Mouse (Mus musculus): Measurements from ENCODE around the gene RPS10-NUDT3.

RPS10-NUDT3 gene

GRCm38 (mm10) chr17:27610679-27611518 is 24.1 kb downstream of the RPS10-NUDT3 start:
- no peak for DNase-seq (ENCODE audit: low spot score)

GRCm38 (mm10) chr17:27609576-27609975 is 25.4 kb downstream of the RPS10-NUDT3 start:
- no peak for DNase-seq (ENCODE audit: low spot score)

GRCm38 (mm10) chr17:27603522-27604234 is 31.3 kb downstream of the RPS10-NUDT3 start:
- DNase-seq (ENCODE audit: low spot score): no peak

- no peak for DNase-seq (ENCODE audit: low spot score)
These were observed 32.0 kb downstream of the RPS10-NUDT3 start for GRCm38 (mm10) chr17:27603036-27603435.

GRCm38 (mm10) chr17:27600869-27601268 is 34.2 kb downstream of the RPS10-NUDT3 start:
- DNase-seq (ENCODE audit: low spot score): no peak

GRCm38 (mm10) chr17:27600286-27600685 is 34.7 kb downstream of the RPS10-NUDT3 start:
- DNase-seq (ENCODE audit: low spot score): no peak

- DNase-seq (ENCODE audit: low spot score): no peak
These were observed 38.4 kb downstream of the RPS10-NUDT3 start for GRCm38 (mm10) chr17:27596376-27597190.

GRCm38 (mm10) chr17:27595659-27596375 is 39.2 kb downstream of the RPS10-NUDT3 start:
- DNase-seq (ENCODE audit: low spot score): no peak

GRCm38 (mm10) chr17:27592565-27592910 is 42.5 kb downstream of the RPS10-NUDT3 start:
- DNase-seq (ENCODE audit: low spot score): no peak

GRCm38 (mm10) chr17:27591826-27592564 is 43.0 kb downstream of the RPS10-NUDT3 start:
- no peak for DNase-seq (ENCODE audit: low spot score)

- no peak for DNase-seq (ENCODE audit: low spot score)
These were observed 46.8 kb downstream of the RPS10-NUDT3 start for GRCm38 (mm10) chr17:27588231-27588630.

GRCm38 (mm10) chr17:27587252-27587651 is 47.8 kb downstream of the RPS10-NUDT3 start:
- DNase-seq (ENCODE audit: low spot score): peak; percentile 62

GRCm38 (mm10) chr17:27586661-27587060 is 48.4 kb downstream of the RPS10-NUDT3 start:
- DNase-seq (ENCODE audit: low spot score): no peak

GRCm38 (mm10) chr17:27583185-27583894 is 51.7 kb downstream of the RPS10-NUDT3 start:
- DNase-seq (ENCODE audit: low spot score): no peak

- no peak for DNase-seq (ENCODE audit: low spot score)
These were observed 54.5 kb downstream of the RPS10-NUDT3 start for GRCm38 (mm10) chr17:27580392-27581068.

GRCm38 (mm10) chr17:27579816-27580215 is 55.2 kb downstream of the RPS10-NUDT3 start:
- no peak for DNase-seq (ENCODE audit: low spot score)

- DNase-seq (ENCODE audit: low spot score): no peak
These were observed 56.5 kb downstream of the RPS10-NUDT3 start for GRCm38 (mm10) chr17:27578487-27578886.

GRCm38 (mm10) chr17:27577468-27577867 is 57.6 kb downstream of the RPS10-NUDT3 start:
- no peak for DNase-seq (ENCODE audit: low spot score)

- no peak for DNase-seq (ENCODE audit: low spot score)
These were observed 59.0 kb downstream of the RPS10-NUDT3 start for GRCm38 (mm10) chr17:27576056-27576455.
